Mouse (Mus musculus) heart, adult 2 months (tissue): ENCODE results near the gene Bst1. TPM values are rescaled to one million over a fixed set of nuclear protein-coding genes. Genes with fewer than 3 reads are reported as not detected.

Source experiments
- DNase-seq, 2 experiments: peaks; one replicate each; pipeline ENCODE4 v3.0.0; 2021
- H3K27ac ChIP-seq: fragments of 200-600 bp; 2 replicates; pipeline ENCODE4 v1.8.1; 2022
- H3K27me3 ChIP-seq: fragments of 200-500 bp; 2 replicates; pipeline ENCODE4 v1.6.1; 2012; ENCODE audit warnings: mild to moderate bottlenecking, low read length, inconsistent platforms, mixed read lengths; ENCODE audit not compliant: control insufficient read depth, insufficient read depth
- H3K36me3 ChIP-seq: fragments of 200-500 bp; 2 replicates; pipeline ENCODE4 v1.6.1; 2012; ENCODE audit warnings: low read length, inconsistent platforms; ENCODE audit not compliant: control insufficient read depth, insufficient read depth
- H3K4me1 ChIP-seq: fragments of 200-500 bp; 2 replicates; pipeline ENCODE4 v1.6.1; 2011; ENCODE audit warnings: low read length; ENCODE audit not compliant: control insufficient read depth, insufficient read depth
- H3K4me3 ChIP-seq: fragments of 200-600 bp; 2 replicates; pipeline ENCODE4 v1.8.1; 2022
- H3K79me2 ChIP-seq: fragments of 200-500 bp; replicated peaks from 2 replicates; pipeline ENCODE4 v1.6.1; 2012; ENCODE audit warnings: mild to moderate bottlenecking, inconsistent platforms, low read length, moderate library complexity, mixed read lengths; ENCODE audit not compliant: control insufficient read depth, insufficient read depth
- H3K9ac ChIP-seq: fragments of 200-500 bp; 2 replicates; pipeline ENCODE4 v1.6.1; 2012; ENCODE audit warnings: low read depth, mild to moderate bottlenecking, control low read depth, inconsistent platforms, low read length, mixed read lengths
- CTCF ChIP-seq: fragments of 200-600 bp; IDR thresholded peaks from 2 replicates; pipeline ENCODE4 v1.8.1; 2022; ENCODE audit warnings: antibody characterized with exemption, mild to moderate bottlenecking, moderate library complexity
- EP300 ChIP-seq: fragments of 200-500 bp; IDR thresholded peaks from 2 replicates; pipeline ENCODE4 v1.6.1; 2011; ENCODE audit warnings: low read depth, low read length, control low read depth; ENCODE audit not compliant: insufficient read depth
- POLR2A ChIP-seq: fragments of 200-500 bp; IDR thresholded peaks from 2 replicates; pipeline ENCODE4 v1.6.1; 2011; ENCODE audit warnings: mild to moderate bottlenecking, low read depth, low read length, control low read depth; ENCODE audit not compliant: insufficient read depth
- WGBS: fragments of 180-500 bp; shearing (Covaris S2); methylation state at CpG from one replicate; pipeline ENCODE4 v1.1.7; 2018; 5-methylcytosine and 5-hydroxymethylcytosine counted together
- intact Hi-C: fragments of 180-260 bp; cut with DNase I; formaldehyde crosslinking; loops from one replicate; pipeline ENCODE4 v1.15.1; 2025
- polyA plus RNA-seq: library from polyadenylated mRNA; depleted of rRNA; stranded (reverse); fragments of >200 nt; gene quantifications from 2 replicates; pipeline ENCODE4 v1.2.3, GENCODE M21; 2012
- total RNA-seq, 2 experiments: library from RNA; stranded (reverse); gene quantifications; 2 replicates each; pipeline ENCODE4 v1.2.3; 2021

Bst1 gene
- total and polyA plus RNA-seq, 3 experiments: 1.6 to 3.3 (median 1.7) TPM

DNA sequence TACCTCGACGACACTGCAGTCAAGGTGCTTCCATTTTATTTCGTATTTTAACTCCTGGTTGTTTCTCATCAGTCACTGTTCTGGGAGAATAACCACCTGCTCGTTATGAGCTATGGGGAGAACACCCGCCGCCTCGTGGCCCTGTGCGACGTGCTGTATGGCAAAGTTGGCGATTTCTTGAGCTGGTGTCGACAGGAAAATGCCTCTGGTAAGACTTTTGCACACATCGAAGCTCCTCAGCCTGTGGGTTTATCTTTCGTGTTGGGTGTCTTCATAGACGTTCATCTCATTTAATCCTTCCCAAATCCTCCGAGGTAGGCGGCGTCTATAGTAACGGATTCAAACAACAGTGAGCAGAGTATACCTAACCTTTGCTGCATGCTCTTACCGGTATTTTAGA lies 2.9 kb downstream of the Bst1 start, which contains the start of gene Fbxl5:
TSS of gene Fbxl5 (minus strand) at position 101 of the 400 bp plus-strand sequence.
- Histone ChIP-seq H3K4me1 (no peaks in the 10 kb centered on the region), H3K9ac (no peak within 1 kb of the TSS), H3K27me3 (no peaks in the 10 kb centered on the region), H3K79me2 (no peaks in the 10 kb centered on the region), H3K27ac (no peak within 1 kb of the TSS), H3K4me3 (no peak within 1 kb of the TSS), H3K36me3 (no peaks in the 10 kb centered on the region)
- no peak for DNase-seq
- intact Hi-C loops: no loop called here
- 82% methylated on average over 19 of the region's 19 CpGs for WGBS
- no peak for TF ChIP-seq EP300
- no peak for TF ChIP-seq POLR2A
- TF ChIP-seq CTCF: no peak

GRCm38 (mm10) chr5:43822199-43822598 lies 3.5 kb downstream of the Bst1 start:
- TF ChIP-seq POLR2A: no peak
- no peak for TF ChIP-seq CTCF
- TF ChIP-seq EP300: no peak
- Histone ChIP-seq H3K27me3 (no peaks in the 10 kb centered on the region), H3K36me3 (no peaks in the 10 kb centered on the region), H3K4me3 (no peak overlapping the region), H3K79me2 (no peaks in the 10 kb centered on the region), H3K4me1 (no peaks in the 10 kb centered on the region), H3K27ac (no peak overlapping the region), H3K9ac (no peak overlapping the region)
- WGBS: 93% methylated on average over 8 of the region's 8 CpGs
- intact Hi-C loops: no loop called here
- no peak for DNase-seq

GRCm38 (mm10) chr5:43822824-43823223 lies 4.1 kb downstream of the Bst1 start:
- H3K4me1 ChIP-seq: no peaks in the 10 kb centered on the region
- no peaks in the 10 kb centered on the region for H3K79me2 ChIP-seq
- H3K27ac ChIP-seq: no peak overlapping the region
- H3K36me3 ChIP-seq: no peaks in the 10 kb centered on the region
- no peak for DNase-seq
- H3K4me3 ChIP-seq: no peak overlapping the region
- no peak overlapping the region for H3K9ac ChIP-seq
- H3K27me3 ChIP-seq: no peaks in the 10 kb centered on the region
- no peak for TF ChIP-seq CTCF
- intact Hi-C loops: no loop called here
- 68% methylated on average over 3 of the region's 3 CpGs for WGBS

DNA sequence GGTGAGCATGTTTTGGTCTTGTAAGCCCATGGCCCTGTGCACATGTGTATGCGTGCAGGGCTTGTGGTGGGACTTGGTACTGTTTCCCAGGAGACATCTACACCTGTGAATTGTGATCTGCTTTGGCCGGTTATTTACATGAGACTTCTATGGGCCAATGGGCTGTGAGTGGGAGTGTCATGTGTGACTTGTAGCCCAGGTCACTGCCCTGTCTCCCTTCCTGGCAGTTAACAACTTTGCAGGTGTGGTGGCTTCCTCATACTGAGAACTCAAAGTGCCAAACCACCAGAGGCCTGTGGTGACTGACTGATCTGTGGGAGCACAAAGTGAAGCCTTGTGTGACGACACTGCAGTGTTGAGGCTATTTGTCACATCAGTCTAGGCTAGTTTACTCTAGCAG lies 5.9 kb downstream of the Bst1 start:
- Histone ChIP-seq H3K27me3 (no peaks in the 10 kb centered on the region), H3K36me3 (no peaks in the 10 kb centered on the region), H3K4me1 (no peaks in the 10 kb centered on the region), H3K27ac (no peak overlapping the region), H3K4me3 (no peak overlapping the region), H3K79me2 (no peaks in the 10 kb centered on the region), H3K9ac (no peak overlapping the region)
- 85% methylated on average over 3 of the region's 3 CpGs for WGBS
- intact Hi-C loops: no loop called here
- no peak for TF ChIP-seq CTCF
- TF ChIP-seq POLR2A: no peak
- no peak for TF ChIP-seq EP300
- DNase-seq: peak in 1 of 2 experiments; percentile 29

DNA sequence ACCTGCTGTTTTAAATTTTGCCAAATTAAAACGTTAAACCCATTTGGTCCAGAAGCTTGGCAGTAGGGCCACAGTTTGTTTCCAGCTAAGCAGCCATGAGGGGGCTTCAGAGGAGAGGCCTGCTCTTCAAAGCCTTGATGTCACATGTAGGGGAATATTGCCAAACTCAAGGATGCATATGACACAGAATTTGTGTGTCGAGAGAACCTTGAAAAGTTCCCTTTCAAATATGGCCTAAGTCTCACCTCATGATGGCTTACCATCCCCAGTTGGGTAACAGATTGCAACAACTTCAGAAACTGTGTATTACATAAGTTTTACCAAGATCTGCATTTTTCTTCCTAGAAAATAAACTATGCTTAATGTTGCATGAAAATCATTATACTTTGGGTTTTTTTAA lies 8.2 kb downstream of the Bst1 start:
- Histone ChIP-seq H3K79me2 (no peaks in the 10 kb centered on the region), H3K4me3 (no peak overlapping the region), H3K27ac (no peak overlapping the region), H3K27me3 (no peaks in the 10 kb centered on the region), H3K9ac (no peak overlapping the region), H3K36me3 (no peaks in the 10 kb centered on the region), H3K4me1 (no peaks in the 10 kb centered on the region)
- TF ChIP-seq CTCF (no peak), POLR2A (no peak), EP300 (no peak)
- 75% methylated on average over 2 of the region's 2 CpGs for WGBS
- DNase-seq: no peak
- intact Hi-C loops: no loop called here

DNA sequence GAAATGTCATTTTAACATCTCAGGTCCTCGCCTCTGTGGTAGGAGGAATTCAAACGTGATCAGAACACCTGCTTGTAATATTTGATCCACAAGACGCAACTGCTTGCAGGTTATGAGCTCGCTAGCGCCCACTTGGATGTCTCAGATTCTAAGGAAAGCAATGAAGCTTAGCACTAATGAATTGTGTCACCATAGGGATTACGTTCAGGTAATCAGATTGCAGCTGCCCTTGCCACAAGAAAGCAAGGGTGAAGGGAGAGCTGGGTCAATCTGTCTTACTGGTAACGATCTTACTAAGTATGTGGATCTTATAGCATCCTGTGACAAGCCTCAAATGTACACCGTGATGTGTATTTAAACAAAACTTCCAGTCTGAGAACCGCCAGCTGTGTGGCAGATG lies 8.7 kb downstream of the Bst1 start:
- intact Hi-C loops: no loop called here
- Histone ChIP-seq H3K27me3 (no peaks in the 10 kb centered on the region), H3K9ac (no peak overlapping the region), H3K36me3 (no peaks in the 10 kb centered on the region), H3K4me3 (no peak overlapping the region), H3K4me1 (no peaks in the 10 kb centered on the region), H3K27ac (no peak overlapping the region), H3K79me2 (no peaks in the 10 kb centered on the region)
- TF ChIP-seq CTCF (no peak), EP300 (no peak), POLR2A (no peak)
- no peak for DNase-seq
- WGBS: 84% methylated on average over 9 of the region's 9 CpGs

GRCm38 (mm10) chr5:43836590-43836989 lies 17.9 kb downstream of the Bst1 start:
- Histone ChIP-seq H3K36me3 (no peaks in the 10 kb centered on the region), H3K79me2 (no peaks in the 10 kb centered on the region), H3K27ac (no peak overlapping the region), H3K4me1 (no peaks in the 10 kb centered on the region), H3K9ac (no peak overlapping the region), H3K4me3 (no peak overlapping the region), H3K27me3 (no peaks in the 10 kb centered on the region)
- DNase-seq: no peak
- intact Hi-C loops: loop anchor here (5.0 kb wide), 1 partner anchor 164 kb away; no protein-coding TSS in a partner anchor
- no peak for TF ChIP-seq EP300
- TF ChIP-seq CTCF: peak; percentile 22; the same call in 1 of the 2 replicates
- no peak for TF ChIP-seq POLR2A
- WGBS: 78% methylated on average over 7 of the region's 7 CpGs
